Mouse (Mus musculus): ENCODE measurements around the gene Ankfy1. TPM values are rescaled to one million over a fixed set of nuclear protein-coding genes. Genes with fewer than 3 reads are reported as not detected.

The Ankfy1 gene
- polyA plus RNA-seq, 1 experiment from 2014 or later, result 28.6 TPM

DNA sequence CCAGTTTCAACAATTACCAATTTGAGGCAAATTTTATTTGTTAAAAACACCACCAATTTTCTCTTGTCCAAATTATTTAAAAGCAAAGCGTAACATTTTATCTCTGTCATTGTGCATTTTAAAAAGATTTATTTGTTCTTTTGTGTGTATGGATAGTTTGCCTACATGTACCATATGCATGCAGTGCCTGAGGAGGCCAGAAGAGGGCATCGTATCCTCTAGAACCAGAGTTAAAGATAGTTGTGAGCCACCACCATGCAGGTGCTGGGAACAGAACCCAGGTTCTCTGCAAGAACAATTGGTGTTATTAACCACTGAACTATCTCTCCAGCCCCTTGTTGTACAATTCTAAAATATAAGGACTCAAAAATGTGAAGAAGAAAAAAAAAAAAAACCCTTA is 124.4 kb downstream of the Ankfy1 start:
- 69% methylated on average over 2 of the region's 2 CpGs for WGBS
- Histone ChIP-seq H3K9ac (replicated peaks) (no peak overlapping the region), H3K27me3 (no peaks in the 10 kb centered on the region), H3K27ac (no peak overlapping the region), H3K9me3 (no peaks in the 10 kb centered on the region), H3K4me3 (replicated peaks) (no peak overlapping the region), H3K4me1 (replicated peaks) (no peaks in the 10 kb centered on the region), H3K4me2 (no peak overlapping the region), H3K36me3 (peaks cover 4% of the 10 kb centered on the region)
- ATAC-seq (ENCODE audit: insufficient number of reproducible peaks, insufficient read depth, low FRiP score, low TSS enrichment, low read depth), result no peak

DNA sequence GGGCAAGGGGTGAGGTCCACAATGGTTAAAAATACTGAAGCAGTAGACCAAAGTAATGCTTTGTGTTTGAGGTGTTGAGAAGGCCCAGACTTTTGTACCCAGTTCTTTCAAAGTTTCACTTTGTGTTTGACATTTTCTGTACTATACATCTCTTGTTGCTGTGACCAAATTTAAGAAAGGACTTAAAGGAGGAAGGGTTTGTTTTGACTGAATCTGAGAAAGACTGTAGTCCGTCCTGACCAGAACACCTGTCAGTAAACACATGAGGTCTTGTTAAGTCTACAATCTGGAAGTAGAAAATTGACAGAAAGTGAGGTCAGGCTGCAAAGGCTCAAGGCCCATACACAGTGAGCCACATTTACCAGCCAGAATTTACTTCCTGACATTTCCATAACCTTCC is 127.1 kb downstream of the Ankfy1 start:
- no peak for ATAC-seq (ENCODE audit: insufficient number of reproducible peaks, insufficient read depth, low FRiP score, low TSS enrichment, low read depth)
- Histone ChIP-seq H3K36me3 (peaks cover 19% of the 10 kb centered on the region), H3K4me3 (replicated peaks) (no peak overlapping the region), H3K27me3 (no peaks in the 10 kb centered on the region), H3K9me3 (no peaks in the 10 kb centered on the region), H3K4me1 (replicated peaks) (no peaks in the 10 kb centered on the region), H3K4me2 (no peak overlapping the region), H3K27ac (no peak overlapping the region), H3K9ac (replicated peaks) (no peak overlapping the region)
- 73% methylated on average over 1 of the region's 1 CpGs for WGBS

GRCm38 (mm10) chr11:72818067-72818466 is 128.3 kb downstream of the Ankfy1 start:
- no peak overlapping the region for H3K4me2 ChIP-seq
- H3K4me1 ChIP-seq (replicated peaks), result no peaks in the 10 kb centered on the region
- H3K4me3 ChIP-seq (replicated peaks), result no peak overlapping the region
- H3K9ac ChIP-seq (replicated peaks), result no peak overlapping the region
- H3K27ac ChIP-seq, result no peak overlapping the region
- 93% methylated on average over 7 of the region's 7 CpGs for WGBS
- peaks cover 26% of the 10 kb centered on the region for H3K36me3 ChIP-seq
- H3K27me3 ChIP-seq, result no peaks in the 10 kb centered on the region
- no peak for ATAC-seq (ENCODE audit: insufficient number of reproducible peaks, insufficient read depth, low FRiP score, low TSS enrichment, low read depth)
- H3K9me3 ChIP-seq, result no peaks in the 10 kb centered on the region

- Histone ChIP-seq H3K9ac (replicated peaks) (no peak overlapping the region), H3K27me3 (no peaks in the 10 kb centered on the region), H3K4me3 (replicated peaks) (no peak overlapping the region), H3K4me1 (replicated peaks) (no peaks in the 10 kb centered on the region), H3K27ac (no peak overlapping the region), H3K36me3 (peaks cover 48% of the 10 kb centered on the region), H3K9me3 (no peaks in the 10 kb centered on the region), H3K4me2 (no peak overlapping the region)
- WGBS, result 89% methylated on average over 7 of the region's 7 CpGs
- no peak for ATAC-seq (ENCODE audit: insufficient number of reproducible peaks, insufficient read depth, low FRiP score, low TSS enrichment, low read depth)
These were observed 131.2 kb downstream of the Ankfy1 start for GRCm38 (mm10) chr11:72821041-72821440.

Small RNAs within 50 kb of the gene (microRNA-seq; reads per million reads assigned to microRNA genes)
- not detected for gene Gm25678

Other genes starting within 250 kb of the Ankfy1 start
- 173 and 176 TPM in 2 replicates for gene Mybbp1a, start 248.7 kb upstream of the Ankfy1 start, polyA plus RNA-seq (2016; fragmentation: Nextera tagmentation; extraction: Ambion mirVana)
- 2.1 and 2.2 TPM in 2 replicates for gene Spns2, start 200.1 kb upstream of the Ankfy1 start, polyA plus RNA-seq (2016; fragmentation: Nextera tagmentation; extraction: Ambion mirVana)
- not detected in 2 replicates for gene Spns3, start 139.5 kb upstream of the Ankfy1 start, polyA plus RNA-seq (2016; fragmentation: Nextera tagmentation; extraction: Ambion mirVana)
- 83.3 and 92.9 TPM in 2 replicates for gene Ube2g1, start 82.7 kb upstream of the Ankfy1 start, polyA plus RNA-seq (2016; fragmentation: Nextera tagmentation; extraction: Ambion mirVana)
- 5.6 and 5.7 TPM in 2 replicates for gene Cyb5d2, start 106.1 kb downstream of the Ankfy1 start, polyA plus RNA-seq (2016; fragmentation: Nextera tagmentation; extraction: Ambion mirVana)
- 7.9 and 8.6 TPM in 2 replicates for gene Zzef1, start 106.2 kb downstream of the Ankfy1 start, polyA plus RNA-seq (2016; fragmentation: Nextera tagmentation; extraction: Ambion mirVana)